Mouse (Mus musculus) intestine, embryonic 14.5 days (tissue): ENCODE results near the gene Pkp2. TPM values are rescaled to one million over a fixed set of nuclear protein-coding genes. Genes with fewer than 3 reads are reported as not detected.
A peak's percentile ranks its signal among the peaks of the same experiment; 100 is the strongest.
"Not testable (repeated sequence)": the region's sequence is repeated elsewhere in the genome, so short reads cannot be mapped to it uniquely, and the experiment has no call there.

Experiments used
- ATAC-seq: fragments of 200-750 bp; cut with Nextera tagmentation; replicated peaks from 2 replicates; pipeline ENCODE4 v1.8.0; 2017; ENCODE audit warnings: low read depth, moderate number of reproducible peaks, moderate TSS enrichment, moderate library complexity; ENCODE audit not compliant: low FRiP score, low TSS enrichment
- DNase-seq: peaks from one replicate; pipeline ENCODE4 v3.0.0-alpha.2; 2018; ENCODE audit warnings: low spot score
- H3K27ac ChIP-seq: fragments of 300-500 bp; sonication (generic); 2 replicates; pipeline ENCODE4 v1.5.1; 2014; ENCODE audit warnings: low read depth, mild to moderate bottlenecking, control low read depth
- H3K27me3 ChIP-seq: fragments of 300-500 bp; sonication (generic); replicated peaks from 2 replicates; pipeline ENCODE4 v1.6.1; 2014; ENCODE audit warnings: low read length, control low read depth; ENCODE audit not compliant: control insufficient read depth, insufficient read depth
- H3K36me3 ChIP-seq: fragments of 300-500 bp; sonication (generic); 2 replicates; pipeline ENCODE4 v1.6.1; 2014; ENCODE audit warnings: low read length, control low read depth; ENCODE audit not compliant: control insufficient read depth, insufficient read depth
- H3K4me1 ChIP-seq: fragments of 300-500 bp; sonication (generic); replicated peaks from 2 replicates; pipeline ENCODE4 v1.6.1; 2014; ENCODE audit warnings: low read length, control low read depth, mixed read lengths; ENCODE audit not compliant: control insufficient read depth, insufficient read depth
- H3K4me2 ChIP-seq: fragments of 300-500 bp; sonication (generic); 2 replicates; pipeline ENCODE4 v1.6.1; 2014; ENCODE audit warnings: low read length
- H3K4me3 ChIP-seq: fragments of 300-500 bp; sonication (generic); 2 replicates; pipeline ENCODE4 v1.5.1; 2014; ENCODE audit warnings: low read depth, low read length, control low read depth, mixed read lengths
- H3K9ac ChIP-seq: fragments of 300-500 bp; sonication (generic); 2 replicates; pipeline ENCODE4 v1.6.1; 2014; ENCODE audit warnings: mild to moderate bottlenecking, low read length
- H3K9me3 ChIP-seq: fragments of 300-500 bp; sonication (generic); 2 replicates; pipeline ENCODE4 v1.6.1; 2016; ENCODE audit warnings: low read length, control low read depth; ENCODE audit not compliant: control insufficient read depth
- WGBS: fragments of 180-500 bp; shearing (Covaris S2); extraction: QIAGEN DNeasy Blood & Tissue Kit; methylation state at CpG from one replicate; pipeline ENCODE4 v1.1.7; 2014; 5-methylcytosine and 5-hydroxymethylcytosine counted together
- polyA plus RNA-seq: library from polyadenylated mRNA; unstranded; fragments of >200 nt; fragmentation: Nextera tagmentation; extraction: Ambion mirVana; gene quantifications from 2 replicates; pipeline ENCODE4 v1.2.1, GENCODE M21; 2014

The Pkp2 gene
- polyA plus RNA-seq, result 19.9 and 23.5 TPM in 2 replicates

DNA sequence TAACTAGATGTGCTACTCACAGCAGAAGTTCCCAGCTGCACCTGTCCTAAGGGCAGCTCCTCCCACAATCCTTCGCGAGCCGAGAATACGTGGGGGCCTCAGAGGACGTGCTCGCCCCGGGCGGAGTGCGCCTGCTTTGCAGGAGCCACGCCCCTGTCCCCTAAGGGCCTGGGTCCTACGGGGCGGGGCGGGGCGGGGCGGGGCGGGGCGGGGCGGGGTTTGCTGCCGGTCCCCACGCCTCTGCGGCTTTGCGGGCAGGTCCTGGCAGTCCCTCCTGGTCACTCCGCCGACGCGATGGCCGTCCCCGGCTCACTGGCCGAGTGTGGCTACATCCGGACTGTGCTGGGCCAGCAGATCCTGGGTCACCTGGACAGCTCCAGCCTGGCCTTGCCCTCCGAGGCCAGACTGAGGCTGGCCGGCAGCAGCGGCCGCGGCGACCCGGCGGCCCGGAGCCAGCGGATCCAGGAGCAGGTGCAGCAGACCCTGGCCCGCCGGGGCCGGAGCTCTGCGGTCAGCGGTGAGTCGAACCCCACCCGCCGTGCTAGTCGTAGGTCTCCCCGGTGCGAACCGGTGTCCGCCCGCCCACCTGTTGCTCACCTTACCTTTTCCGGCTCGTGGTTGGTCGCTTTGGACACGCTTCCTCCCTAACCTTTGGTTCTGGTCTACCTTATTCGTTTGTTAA lies at the start of gene Pkp2:
TSS of gene Pkp2 (plus strand) at position 240 of the 682 bp plus-strand sequence.
- H3K9ac ChIP-seq, result peak within 1 kb of the TSS; percentile 52
- peak within 1 kb of the TSS; percentile 91 for H3K4me2 ChIP-seq
- H3K36me3 ChIP-seq, result no peaks in the 10 kb centered on the region
- H3K4me3 ChIP-seq, result peak within 1 kb of the TSS; percentile 59
- H3K27ac ChIP-seq, result no peak within 1 kb of the TSS
- peak; percentile 83 for DNase-seq
- H3K9me3 ChIP-seq, result no peaks in the 10 kb centered on the region
- peaks cover 4% of the 10 kb centered on the region; the same call in 1 of the 2 replicates for H3K4me1 ChIP-seq
- peak; percentile 99 for ATAC-seq
- WGBS, result 1% methylated on average over 57 of the region's 59 CpGs
- peaks cover 32% of the 10 kb centered on the region for H3K27me3 ChIP-seq

GRCm38 (mm10) chr16:16197374-16197773 lies 15.7 kb upstream of the Pkp2 start:
- no peak for ATAC-seq
- H3K4me1 ChIP-seq, result no peaks in the 10 kb centered on the region
- WGBS, result 66% methylated on average over 17 of the region's 17 CpGs
- H3K27ac ChIP-seq, result no peak overlapping the region
- H3K36me3 ChIP-seq, result no peaks in the 10 kb centered on the region
- H3K9ac ChIP-seq, result no peak overlapping the region
- DNase-seq, result peak; percentile 48
- H3K4me3 ChIP-seq, result no peak overlapping the region
- no peaks in the 10 kb centered on the region for H3K27me3 ChIP-seq
- no peak overlapping the region for H3K4me2 ChIP-seq
- H3K9me3 ChIP-seq, result no peaks in the 10 kb centered on the region

- DNase-seq, result peak; percentile 56
- H3K4me3 ChIP-seq, H3K36me3 ChIP-seq, H3K27me3 ChIP-seq, H3K4me1 ChIP-seq, H3K4me2 ChIP-seq, H3K27ac ChIP-seq, H3K9ac ChIP-seq, H3K9me3 ChIP-seq: not testable (repeated sequence)
- 0 out of 2 replicates have a peak, but pooled peaks have one; percentile 60 for ATAC-seq
- 40% methylated on average over 8 of the region's 8 CpGs for WGBS
Measured at GRCm38 (mm10) chr16:16201991-16202390, 11.1 kb upstream of the Pkp2 start.

- DNase-seq (no peak), ATAC-seq (no peak)
- Histone ChIP-seq H3K9ac (no peak overlapping the region), H3K9me3 (no peaks in the 10 kb centered on the region), H3K27ac (no peak overlapping the region), H3K27me3 (no peaks in the 10 kb centered on the region), H3K4me1 (no peaks in the 10 kb centered on the region), H3K36me3 (no peaks in the 10 kb centered on the region), H3K4me3 (no peak overlapping the region), H3K4me2 (no peak overlapping the region)
- WGBS, result 80% methylated on average over 1 of the region's 1 CpGs
Measured at GRCm38 (mm10) chr16:16204648-16205047, 8.5 kb upstream of the Pkp2 start.

DNA sequence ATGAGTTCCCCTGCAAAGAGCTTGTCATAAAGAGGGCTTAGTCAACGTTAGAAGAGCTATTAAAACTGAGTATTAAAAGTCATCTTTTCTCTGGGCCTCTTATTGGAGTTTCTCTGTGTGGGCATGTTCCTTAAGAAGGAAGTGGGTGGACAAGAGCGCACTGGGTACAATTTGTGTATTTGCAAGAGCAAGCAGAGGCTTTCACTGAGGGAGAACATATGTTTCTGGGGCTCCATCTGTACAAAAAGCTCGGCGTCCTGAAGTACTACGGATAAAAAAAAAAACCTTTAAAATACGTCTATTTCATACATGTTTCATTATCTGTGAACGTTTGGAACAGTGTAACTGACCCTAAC lies 417 bp upstream of the Pkp2 start:
- 17% methylated on average over 7 of the region's 7 CpGs for WGBS
- H3K36me3 ChIP-seq, result no peaks in the 10 kb centered on the region
- H3K27ac ChIP-seq, result no peak overlapping the region
- H3K4me2 ChIP-seq, result peak overlapping the region; percentile 91
- peaks cover 32% of the 10 kb centered on the region for H3K27me3 ChIP-seq
- no peak for ATAC-seq
- no peaks in the 10 kb centered on the region for H3K9me3 ChIP-seq
- no peak for DNase-seq
- H3K4me3 ChIP-seq, result peak overlapping the region; percentile 59
- peaks cover 4% of the 10 kb centered on the region; the same call in 1 of the 2 replicates for H3K4me1 ChIP-seq
- H3K9ac ChIP-seq, result no peak overlapping the region

- ATAC-seq (peak; percentile 41; the same call in 1 of the 2 replicates), DNase-seq (no peak)
- Histone ChIP-seq H3K4me3 (peak overlapping the region; percentile 59), H3K4me1 (peaks cover 4% of the 10 kb centered on the region; the same call in 1 of the 2 replicates), H3K27ac (no peak overlapping the region), H3K4me2 (peak overlapping the region; percentile 91), H3K27me3 (peaks cover 32% of the 10 kb centered on the region), H3K9me3 (no peaks in the 10 kb centered on the region), H3K36me3 (no peaks in the 10 kb centered on the region), H3K9ac (peak overlapping the region; percentile 52)
- WGBS, result 1% methylated on average over 17 of the region's 17 CpGs
Measured at GRCm38 (mm10) chr16:16213761-16214305, 715 bp downstream of the Pkp2 start.

GRCm38 (mm10) chr16:16215645-16216387 lies 2.7 kb downstream of the Pkp2 start:
- H3K4me3 ChIP-seq, result no peak overlapping the region
- H3K27me3 ChIP-seq, result peaks cover 32% of the 10 kb centered on the region
- H3K9me3 ChIP-seq, result no peaks in the 10 kb centered on the region
- H3K36me3 ChIP-seq, result no peaks in the 10 kb centered on the region
- ATAC-seq (no peak), DNase-seq (no peak)
- no peak overlapping the region for H3K4me2 ChIP-seq
- no peak overlapping the region for H3K9ac ChIP-seq
- H3K27ac ChIP-seq, result no peak overlapping the region
- peaks cover 4% of the 10 kb centered on the region; the same call in 1 of the 2 replicates for H3K4me1 ChIP-seq
- WGBS, result 19% methylated on average over 11 of the region's 11 CpGs

GRCm38 (mm10) chr16:16216934-16217333 lies 3.8 kb downstream of the Pkp2 start:
- no peak overlapping the region for H3K4me2 ChIP-seq
- H3K4me3 ChIP-seq, result no peak overlapping the region
- no peak for ATAC-seq
- peaks cover 32% of the 10 kb centered on the region for H3K27me3 ChIP-seq
- H3K9ac ChIP-seq, result no peak overlapping the region
- no peaks in the 10 kb centered on the region for H3K9me3 ChIP-seq
- no peaks in the 10 kb centered on the region for H3K36me3 ChIP-seq
- peaks cover 4% of the 10 kb centered on the region; the same call in 1 of the 2 replicates for H3K4me1 ChIP-seq
- no peak overlapping the region for H3K27ac ChIP-seq
- no peak for DNase-seq
- 90% methylated on average over 1 of the region's 1 CpGs for WGBS
